Mouse (Mus musculus) neutrophil, adult 5-6 weeks (primary cell): ENCODE data around the gene Pde4a. TPM values are rescaled to one million over a fixed set of nuclear protein-coding genes. Genes with fewer than 3 reads are reported as not detected.
A peak's percentile ranks its signal among the peaks of the same experiment; 100 is the strongest.

ENCODE experiments used
- ATAC-seq: fragments of 151-379, 151-347 bp; 2 replicates; pipeline ENCODE4 v1.8.0; 2017; ENCODE audit warnings: mild to moderate bottlenecking, moderate TSS enrichment; ENCODE audit not compliant: insufficient number of reproducible peaks, poor library complexity, low FRiP score, severe bottlenecking; ENCODE audit errors: extremely low read depth
- total RNA-seq: library from RNA; stranded (forward); fragments of 200-1000 nt; gene quantifications from 2 replicates; pipeline ENCODE4 v1.2.3, GENCODE M21; 2017

Gene Pde4a
- 1.5 and 2.6 TPM in 2 replicates for total RNA-seq

- no peak for ATAC-seq
These were observed at the start of gene Pde4a for GRCm38 (mm10) chr9:21165041-21165951. Pde4a (plus strand) TSS chr9:21165714.

GRCm38 (mm10) chr9:21117073-21117472, 48.4 kb upstream of the Pde4a start:
- ATAC-seq = no peak

- no peak for ATAC-seq
These were observed 44.0 kb upstream of the Pde4a start for GRCm38 (mm10) chr9:21121483-21121882.

- ATAC-seq = no peak
These were observed 40.7 kb upstream of the Pde4a start for GRCm38 (mm10) chr9:21124837-21125236.

- no peak for ATAC-seq
These were observed 39.8 kb upstream of the Pde4a start for GRCm38 (mm10) chr9:21125502-21126258.

GRCm38 (mm10) chr9:21126259-21126627, 39.3 kb upstream of the Pde4a start:
- ATAC-seq = no peak

GRCm38 (mm10) chr9:21131059-21131956, 34.2 kb upstream of the Pde4a start, which contains the start of gene Tyk2:
Tyk2 (minus strand) TSS chr9:21131243.
- ATAC-seq = peak; percentile 97

GRCm38 (mm10) chr9:21132102-21132775, 33.3 kb upstream of the Pde4a start:
- ATAC-seq = no peak

- no peak for ATAC-seq
These were observed 32.3 kb upstream of the Pde4a start for GRCm38 (mm10) chr9:21133064-21133707.

GRCm38 (mm10) chr9:21134595-21135328, 30.8 kb upstream of the Pde4a start:
- ATAC-seq = no peak

- ATAC-seq = no peak
These were observed 30.1 kb upstream of the Pde4a start for GRCm38 (mm10) chr9:21135329-21135890.

- ATAC-seq = no peak
These were observed 29.6 kb upstream of the Pde4a start for GRCm38 (mm10) chr9:21135941-21136381.

GRCm38 (mm10) chr9:21136401-21136800, 29.1 kb upstream of the Pde4a start:
- ATAC-seq = no peak

GRCm38 (mm10) chr9:21137229-21137628, 28.3 kb upstream of the Pde4a start:
- peak; percentile 66 for ATAC-seq

- ATAC-seq = no peak
These were observed 27.1 kb upstream of the Pde4a start for GRCm38 (mm10) chr9:21138386-21138785.

GRCm38 (mm10) chr9:21141922-21142321, 23.6 kb upstream of the Pde4a start:
- no peak for ATAC-seq

- ATAC-seq = no peak
These were observed 21.2 kb upstream of the Pde4a start for GRCm38 (mm10) chr9:21144361-21144760.
